Mouse (Mus musculus) lung, postnatal 0 days (tissue): ENCODE data around the gene Ift52. TPM values are rescaled to one million over a fixed set of nuclear protein-coding genes. Genes with fewer than 3 reads are reported as not detected.

Source experiments
- ATAC-seq: fragments of 200-750 bp; cut with Nextera tagmentation; 2 replicates; pipeline ENCODE4 v1.8.0; 2017; ENCODE audit warnings: moderate library complexity
- DNase-seq: peaks from one replicate; pipeline ENCODE4 v3.0.0-alpha.2; 2016; ENCODE audit warnings: low spot score
- H3K27ac ChIP-seq: fragments of 300-500 bp; sonication (generic); 2 replicates; pipeline ENCODE4 v1.5.1; 2014; ENCODE audit warnings: antibody characterized with exemption, mild to moderate bottlenecking, low read length, mixed read lengths
- H3K27me3 ChIP-seq: fragments of 300-500 bp; sonication (generic); replicated peaks from 2 replicates; pipeline ENCODE4 v1.6.1; 2014; ENCODE audit warnings: low read length, mixed read lengths; ENCODE audit not compliant: insufficient read depth
- H3K36me3 ChIP-seq: fragments of 300-500 bp; sonication (generic); 2 replicates; pipeline ENCODE4 v1.6.1; 2014; ENCODE audit warnings: low read length, mixed read lengths; ENCODE audit not compliant: insufficient read depth
- H3K4me1 ChIP-seq: fragments of 300-500 bp; sonication (generic); 2 replicates; pipeline ENCODE4 v1.6.1; 2014; ENCODE audit warnings: antibody characterized with exemption, low read depth, low read length, mixed read lengths; ENCODE audit not compliant: insufficient read depth
- H3K4me2 ChIP-seq: fragments of 300-500 bp; sonication (generic); replicated peaks from 2 replicates; pipeline ENCODE4 v1.6.1; 2014; ENCODE audit warnings: low read depth, mild to moderate bottlenecking, low read length, moderate library complexity, mixed read lengths
- H3K4me3 ChIP-seq: fragments of 300-500 bp; sonication (generic); 2 replicates; pipeline ENCODE4 v1.5.1; 2014; ENCODE audit warnings: low read depth, low read length
- H3K9ac ChIP-seq: fragments of 300-500 bp; sonication (generic); replicated peaks from 2 replicates; pipeline ENCODE4 v1.6.1; 2014; ENCODE audit warnings: low read depth, mild to moderate bottlenecking
- H3K9me3 ChIP-seq: fragments of 300-500 bp; sonication (generic); 2 replicates; pipeline ENCODE4 v1.6.1; 2016; ENCODE audit warnings: low read length, mixed read lengths
- CTCF ChIP-seq: IDR thresholded peaks from 2 replicates; pipeline ENCODE4 v1.5.1; 2016; ENCODE audit warnings: antibody characterized with exemption, mild to moderate bottlenecking
- EP300 ChIP-seq: IDR thresholded peaks from 2 replicates; pipeline ENCODE4 v1.6.1; 2016; ENCODE audit warnings: antibody characterized with exemption, mild to moderate bottlenecking, control low read depth
- WGBS: fragments of 180-500 bp; shearing (Covaris S2); extraction: QIAGEN DNeasy Blood & Tissue Kit; methylation state at CpG from one replicate; pipeline ENCODE4 v1.1.7; 2014; 5-methylcytosine and 5-hydroxymethylcytosine counted together
- polyA plus RNA-seq: library from polyadenylated mRNA; unstranded; fragments of >200 nt; fragmentation: Nextera tagmentation; extraction: Ambion mirVana; gene quantifications from 2 replicates; pipeline ENCODE4 v1.2.1, GENCODE M21; 2015

Gene Ift52
- polyA plus RNA-seq, 1 experiment from 2014 or later: 32.0 TPM

DNA sequence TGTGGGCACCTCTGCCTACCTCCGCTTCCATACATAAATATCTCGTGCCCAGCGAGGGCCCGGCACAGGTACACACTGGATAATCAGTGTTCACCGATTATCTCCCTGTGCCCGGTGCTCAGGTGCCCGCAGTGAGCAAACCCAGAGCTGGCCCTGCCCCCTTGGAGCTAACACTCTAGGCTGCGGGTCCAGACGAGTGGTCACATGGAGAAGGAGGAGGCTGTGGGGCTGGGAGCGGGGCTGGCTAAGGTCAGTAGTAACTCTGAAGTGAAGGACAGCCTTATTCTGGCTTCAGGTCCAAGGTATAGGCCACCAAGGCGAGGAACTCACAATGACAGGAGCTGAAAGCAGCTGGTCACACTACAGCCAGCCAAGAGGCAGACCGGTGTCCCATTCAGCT lies 57.7 kb downstream of the Ift52 start:
- no peak for DNase-seq
- TF ChIP-seq EP300: no peak
- H3K36me3 ChIP-seq: no peaks in the 10 kb centered on the region
- no peaks in the 10 kb centered on the region for H3K9me3 ChIP-seq
- no peaks in the 10 kb centered on the region for H3K4me1 ChIP-seq
- ATAC-seq: no peak
- WGBS: 90% methylated on average over 12 of the region's 12 CpGs
- H3K4me3 ChIP-seq: no peak overlapping the region
- no peak overlapping the region for H3K27ac ChIP-seq
- H3K4me2 ChIP-seq: no peak overlapping the region
- no peaks in the 10 kb centered on the region for H3K27me3 ChIP-seq
- H3K9ac ChIP-seq: no peak overlapping the region

- no peak for TF ChIP-seq EP300
- Histone ChIP-seq H3K27ac (no peak overlapping the region), H3K27me3 (no peaks in the 10 kb centered on the region), H3K4me3 (no peak overlapping the region), H3K36me3 (no peaks in the 10 kb centered on the region), H3K4me1 (no peaks in the 10 kb centered on the region), H3K9me3 (no peaks in the 10 kb centered on the region), H3K9ac (no peak overlapping the region), H3K4me2 (no peak overlapping the region)
- no peak for ATAC-seq
- no peak for DNase-seq
- WGBS: 77% methylated on average over 3 of the region's 3 CpGs
These were observed 58.1 kb downstream of the Ift52 start for GRCm38 (mm10) chr2:163075234-163075633.

DNA sequence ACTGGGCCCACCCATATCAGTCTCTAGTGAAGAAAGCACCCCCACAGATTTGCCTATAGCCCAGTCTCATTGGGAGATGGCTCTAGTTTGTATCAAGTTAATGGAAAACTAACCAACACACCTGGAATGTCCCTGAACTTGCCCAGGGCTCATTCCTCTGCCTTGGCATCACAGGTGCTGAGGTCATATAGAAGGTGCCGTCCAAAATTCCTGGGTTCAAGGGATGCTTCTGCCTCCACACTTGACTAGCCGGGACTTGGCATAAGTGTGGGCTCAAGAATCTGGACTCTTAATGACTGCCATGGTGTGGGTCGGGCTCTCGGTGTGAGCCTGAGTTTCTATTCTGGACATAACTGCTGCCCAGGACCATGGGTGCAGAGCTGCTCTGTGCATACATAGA lies 61.9 kb downstream of the Ift52 start:
- no peak overlapping the region for H3K9ac ChIP-seq
- H3K27ac ChIP-seq: no peak overlapping the region
- H3K4me2 ChIP-seq: no peak overlapping the region
- no peaks in the 10 kb centered on the region for H3K36me3 ChIP-seq
- DNase-seq: no peak
- no peaks in the 10 kb centered on the region for H3K4me1 ChIP-seq
- 88% methylated on average over 4 of the region's 4 CpGs for WGBS
- no peak for ATAC-seq
- TF ChIP-seq EP300 (no peak), CTCF (no peak)
- no peak overlapping the region for H3K4me3 ChIP-seq
- no peaks in the 10 kb centered on the region for H3K9me3 ChIP-seq
- H3K27me3 ChIP-seq: no peaks in the 10 kb centered on the region

- Histone ChIP-seq H3K27ac (no peak overlapping the region), H3K4me1 (no peaks in the 10 kb centered on the region), H3K9ac (no peak overlapping the region), H3K36me3 (no peaks in the 10 kb centered on the region), H3K27me3 (no peaks in the 10 kb centered on the region), H3K4me3 (no peak overlapping the region), H3K9me3 (no peaks in the 10 kb centered on the region), H3K4me2 (no peak overlapping the region)
- ATAC-seq (no peak), DNase-seq (no peak)
- TF ChIP-seq CTCF (no peak), EP300 (no peak)
- 57% methylated on average over 5 of the region's 5 CpGs for WGBS
These were observed 65.4 kb downstream of the Ift52 start for GRCm38 (mm10) chr2:163082591-163082990.

DNA sequence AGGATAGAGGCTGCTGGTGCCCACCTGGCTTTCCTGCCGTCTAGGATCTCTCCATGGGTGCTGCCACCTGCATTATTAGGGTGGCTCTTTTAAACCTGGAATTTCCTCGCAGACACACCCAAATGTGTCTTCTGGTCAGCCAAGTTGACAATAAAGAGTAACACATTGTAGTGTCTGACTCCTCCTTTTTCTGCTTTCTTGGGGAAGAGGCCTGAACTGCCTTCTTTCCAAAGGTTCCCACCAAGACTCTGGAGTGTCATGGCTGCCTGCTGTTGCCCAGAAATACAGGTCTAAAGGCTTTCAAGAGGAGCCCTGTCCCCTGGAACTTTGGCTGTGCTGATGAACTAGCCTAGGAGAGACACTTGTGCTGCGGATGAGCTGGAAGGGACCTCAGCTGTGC lies 67.4 kb downstream of the Ift52 start:
- DNase-seq: no peak
- no peak overlapping the region for H3K9ac ChIP-seq
- no peak overlapping the region for H3K4me3 ChIP-seq
- H3K27me3 ChIP-seq: no peaks in the 10 kb centered on the region
- H3K36me3 ChIP-seq: no peaks in the 10 kb centered on the region
- H3K4me1 ChIP-seq: no peaks in the 10 kb centered on the region
- no peak overlapping the region for H3K4me2 ChIP-seq
- WGBS: 87% methylated on average over 3 of the region's 3 CpGs
- ATAC-seq: no peak
- H3K9me3 ChIP-seq: no peaks in the 10 kb centered on the region
- H3K27ac ChIP-seq: no peak overlapping the region
- TF ChIP-seq EP300: no peak

DNA sequence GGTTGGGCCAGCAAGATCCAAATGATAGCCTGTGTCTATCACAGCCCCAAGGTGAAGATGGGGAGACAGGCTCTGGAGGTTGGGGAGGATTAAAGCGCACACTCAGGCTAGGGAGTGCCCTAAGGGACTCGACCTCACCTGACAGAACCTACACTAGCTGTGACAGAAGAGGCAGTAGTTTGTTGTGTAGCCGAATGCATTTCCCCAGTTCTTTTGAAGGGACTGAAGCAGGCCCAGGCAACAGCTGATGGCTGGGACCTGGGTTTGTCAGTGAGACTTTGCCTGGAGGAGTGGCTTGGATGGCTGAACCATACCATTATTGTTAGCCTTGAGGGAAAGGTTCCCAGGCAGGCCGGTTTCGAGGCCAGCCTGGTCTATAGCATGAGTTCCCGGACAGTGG lies 67.9 kb downstream of the Ift52 start:
- no peak overlapping the region for H3K27ac ChIP-seq
- H3K4me2 ChIP-seq: no peak overlapping the region
- H3K9ac ChIP-seq: no peak overlapping the region
- WGBS: 90% methylated on average over 6 of the region's 6 CpGs
- no peaks in the 10 kb centered on the region for H3K27me3 ChIP-seq
- no peaks in the 10 kb centered on the region for H3K4me1 ChIP-seq
- H3K4me3 ChIP-seq: no peak overlapping the region
- no peaks in the 10 kb centered on the region for H3K9me3 ChIP-seq
- H3K36me3 ChIP-seq: no peaks in the 10 kb centered on the region
- TF ChIP-seq CTCF: no peak
- TF ChIP-seq EP300: no peak
- DNase-seq: no peak
- ATAC-seq: no peak

DNA sequence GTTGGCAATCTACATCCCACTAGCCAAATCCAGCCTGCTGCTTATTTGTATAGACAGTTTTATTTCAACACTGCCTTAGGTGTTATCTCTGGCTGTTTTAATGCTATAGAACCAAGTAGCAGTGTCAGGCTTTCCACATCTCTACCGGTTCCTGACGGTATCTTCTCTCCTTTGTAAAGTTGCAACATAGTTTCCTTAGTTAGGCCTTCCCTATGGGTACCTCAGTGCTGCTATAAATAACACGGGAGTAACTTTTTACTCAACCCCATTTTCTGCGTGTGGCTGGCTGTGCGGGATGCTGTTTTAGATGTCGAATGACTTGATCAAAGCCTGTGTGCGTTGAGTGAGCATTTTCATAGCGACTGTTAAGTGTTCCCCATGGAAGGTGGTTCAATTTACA lies 69.4 kb downstream of the Ift52 start:
- no peaks in the 10 kb centered on the region for H3K36me3 ChIP-seq
- WGBS: 75% methylated on average over 8 of the region's 8 CpGs
- H3K27me3 ChIP-seq: no peaks in the 10 kb centered on the region
- no peaks in the 10 kb centered on the region for H3K4me1 ChIP-seq
- H3K4me2 ChIP-seq: no peak overlapping the region
- no peak overlapping the region for H3K9ac ChIP-seq
- DNase-seq (no peak), ATAC-seq (no peak)
- TF ChIP-seq EP300: no peak
- TF ChIP-seq CTCF: no peak
- no peaks in the 10 kb centered on the region for H3K9me3 ChIP-seq
- no peak overlapping the region for H3K27ac ChIP-seq
- no peak overlapping the region for H3K4me3 ChIP-seq
